Mouse (Mus musculus): ENCODE measurements around the gene Col4a1.

DNA sequence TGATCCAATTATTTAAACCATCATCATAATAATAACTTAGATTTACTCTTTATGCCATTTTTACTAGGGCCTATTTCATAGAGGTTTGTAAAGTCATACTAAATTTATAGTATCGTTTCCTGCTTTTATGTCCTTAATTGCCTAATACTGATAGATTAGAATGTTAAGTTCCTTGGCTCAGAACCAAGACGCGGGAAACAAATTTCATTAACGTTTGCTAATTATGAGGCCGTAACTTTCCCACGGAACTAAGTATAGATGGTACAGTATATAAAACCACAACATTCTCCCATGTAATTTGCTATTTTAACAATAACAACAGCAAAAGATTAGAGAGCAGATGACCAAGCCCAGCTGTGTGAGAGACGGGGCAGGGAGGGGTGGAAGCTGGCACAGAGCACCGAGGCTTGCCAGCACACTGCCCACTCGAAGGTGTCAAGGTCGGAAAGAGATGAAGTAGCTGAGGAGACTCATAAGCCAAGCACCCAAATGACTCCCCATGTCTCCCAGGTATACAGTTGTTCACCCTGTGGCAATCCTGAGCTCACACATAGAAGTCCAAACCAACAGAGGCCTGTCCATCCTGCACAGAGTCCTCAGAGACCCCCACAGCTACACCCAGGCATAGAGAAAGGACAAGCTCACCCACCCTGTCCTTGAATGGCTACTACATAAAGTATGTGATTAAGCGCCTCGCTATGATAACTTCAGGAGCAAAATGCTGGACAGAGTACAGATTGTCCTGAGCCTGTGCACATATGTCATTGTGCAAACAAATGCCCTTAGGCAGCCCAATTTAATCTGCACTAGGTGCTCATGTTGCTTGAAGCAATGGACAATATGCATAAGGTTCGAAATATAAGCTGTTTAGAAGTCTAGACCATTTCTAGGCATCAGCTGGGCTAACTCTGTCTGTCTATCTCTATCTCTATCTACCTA lies 55.3 kb downstream of the Col4a1 start:
- TF ChIP-seq CTCF (conservative IDR thresholded peaks at IDR 0.05; ENCODE audit: low read length) (no peak), POU5F1 (IDR thresholded peaks at IDR 0.05; ENCODE audit: borderline replicate concordance, low read length) (no peak), NANOG (IDR thresholded peaks at IDR 0.05; ENCODE audit: borderline replicate concordance, low read length) (no peak)

All from E14TG2a.4 (cell line).